Mouse (Mus musculus) hindbrain, embryonic 10.5 days (tissue): Measurements from ENCODE around the gene Aipl1. TPM values are rescaled to one million over a fixed set of nuclear protein-coding genes. Genes with fewer than 3 reads are reported as not detected.

Experiments
- polyA plus RNA-seq: library from polyadenylated mRNA; unstranded; fragments of >200 nt; fragmentation: Nextera tagmentation; extraction: Ambion mirVana; gene quantifications from 2 replicates; pipeline ENCODE4 v1.2.1, GENCODE M21; 2016

Gene Aipl1
- polyA plus RNA-seq, 1 experiment from 2014 or later = 0.55 TPM

Other genes with a start within 250 kb of the Aipl1 start
- gene Pimreg, start 4.5 kb upstream of the Aipl1 start, polyA plus RNA-seq = 228 and 229 TPM in 2 replicates
- gene Pitpnm3, start 98.3 kb upstream of the Aipl1 start, polyA plus RNA-seq = 0.20 and 0.31 TPM in 2 replicates
- 0.22 and 0.44 TPM in 2 replicates for gene Gm43951, start 169.3 kb upstream of the Aipl1 start, polyA plus RNA-seq
- gene 4933427D14Rik, start 169.9 kb upstream of the Aipl1 start, polyA plus RNA-seq = 15.5 and 18.9 TPM in 2 replicates
- 177 and 182 TPM in 2 replicates for gene Txndc17, start 170.0 kb upstream of the Aipl1 start, polyA plus RNA-seq
- gene Med31, start 178.1 kb upstream of the Aipl1 start, polyA plus RNA-seq = 54.9 and 57.2 TPM in 2 replicates
- gene Slc13a5, start 229.7 kb upstream of the Aipl1 start, polyA plus RNA-seq = 0.44 and 0.63 TPM in 2 replicates